8 mouse cellular contexts compared by ENCODE assay signal in genomic region chr10:89872501-89873145, GRCm38 (mm10). TPM values are rescaled to one million over a fixed set of nuclear protein-coding genes. Genes with fewer than 3 reads are reported as not detected.
DNase-seq lines count a peak whose midpoint lies in the region; ATAC-seq and TF ChIP-seq lines count a peak whose summit lies in the region.

No protein-coding gene starts in this region.

- under 1% methylated on average over 20 of the region's 56 CpGs for WGBS in neural tube, embryonic 14.5 days
- 3% methylated on average over 49 of the region's 56 CpGs for WGBS in thymus, adult 2 months

- peak; percentile 93 for ATAC-seq in neural tube, embryonic 14.5 days (ENCODE audit: low read depth)
- no peak for ATAC-seq in erythroid progenitor cell, adult 5-6 weeks (replicated peaks; ENCODE audit: low FRiP score, poor library complexity, severe bottlenecking)

- TF ChIP-seq CTCF in thymus, adult 2 months (IDR thresholded peaks at IDR 0.05; ENCODE audit: borderline replicate concordance, control insufficient read depth, extremely low read depth, insufficient read depth, low read length, poor library complexity), result no peak

- H3K4me1 ChIP-seq in neural tube, embryonic 14.5 days (ENCODE audit: control insufficient read depth, insufficient read depth, low read length), result 0 out of 2 replicates have a peak, but pooled peaks cover 7% of the 10 kb centered on the region
- no peaks in the 10 kb centered on the region for H3K4me1 ChIP-seq in thymus, adult 2 months (replicated peaks; ENCODE audit: control insufficient read depth, insufficient read depth, low read length)

- H3K4me3 ChIP-seq in neural tube, embryonic 14.5 days (ENCODE audit: low read depth, low read length), result peak overlapping the region; percentile 79
- H3K4me3 ChIP-seq in thymus, adult 2 months (ENCODE audit: control insufficient read depth, insufficient read depth, low read length), result no peak overlapping the region

- peak; percentile 68 for DNase-seq in R1 (ENCODE audit: low read depth, low spot score)
- peak; percentile 85 to 90 for DNase-seq in cerebellum, postnatal 10 days
- peak; percentile 51 to 53 for DNase-seq in frontal cortex, postnatal 14 days (ENCODE audit: low spot score in 2 of 2)
- DNase-seq in kidney, postnatal 14 days, result peak; percentile 15
- peak; percentile 9 for DNase-seq in liver
- DNase-seq in thymus, adult 2 months, result no peak

- H3K9ac ChIP-seq in neural tube, embryonic 14.5 days (replicated peaks; ENCODE audit: low read depth, low read length), result peak overlapping the region; percentile 91

- TF ChIP-seq POLR2A in thymus, adult 2 months (IDR thresholded peaks at IDR 0.05; ENCODE audit: control insufficient read depth, extremely low read depth, insufficient read depth, low read length, poor library complexity), result no peak

- H3K36me3 ChIP-seq in neural tube, embryonic 14.5 days (ENCODE audit: control insufficient read depth, insufficient read depth, low read length), result no peaks in the 10 kb centered on the region
- H3K36me3 ChIP-seq in thymus, adult 2 months (ENCODE audit: control insufficient read depth, insufficient read depth, low read length), result no peaks in the 10 kb centered on the region

- H3K27me3 ChIP-seq in neural tube, embryonic 14.5 days (ENCODE audit: control insufficient read depth, insufficient read depth, low read length), result no peaks in the 10 kb centered on the region
- H3K27me3 ChIP-seq in thymus, adult 2 months (ENCODE audit: control insufficient read depth, insufficient read depth, low read length), result 0 out of 2 replicates have a peak, but pooled peaks cover 3% of the 10 kb centered on the region

- peak overlapping the region; percentile 95 for H3K27ac ChIP-seq in neural tube, embryonic 14.5 days (ENCODE audit: low read depth, low read length)
- H3K27ac ChIP-seq in thymus, adult 2 months (ENCODE audit: control insufficient read depth, insufficient read depth, low read length), result no peak overlapping the region

- peak overlapping the region; percentile 63 for H3K4me2 ChIP-seq in neural tube, embryonic 14.5 days (ENCODE audit: low read depth, low read length)

- H3K9me3 ChIP-seq in neural tube, embryonic 14.5 days (ENCODE audit: control insufficient read depth, low read length), result no peaks in the 10 kb centered on the region

RNA-seq across cellular contexts. Expression of gene Anks1b, which starts 0.7 kb away (rescaled TPM):
- 63.9 and 79.1 TPM in 2 replicates for polyA plus RNA-seq in neural tube, embryonic 14.5 days (2014; fragmentation: Nextera tagmentation; extraction: Ambion mirVana)
- 0.08 and 0.24 TPM in 2 replicates for polyA plus RNA-seq in thymus, adult 2 months (2012; rRNA removed)
- not detected in 2 replicates for total RNA-seq in erythroid progenitor cell, adult 5-6 weeks (2015; ENCODE audit: low replicate concordance)
- not detected in 2 replicates for total RNA-seq in erythroid progenitor cell, adult 5-6 weeks (2017; ENCODE audit: low replicate concordance)

Comparison
In these comparisons a context has a peak if more than half of its experiments do, and no peak if none do; other contexts are left out.
1. RNA of gene Anks1b, which starts 0.7 kb away (polyA plus RNA-seq): 63.9 to 79.1 TPM in neural tube, embryonic 14.5 days; 0.08 to 0.24 TPM in thymus, adult 2 months; every median in the first group is over 10 times any median in the second.